Mouse (Mus musculus) 3T3-L1 (cell line): ENCODE results near the gene Smim24.
A peak's percentile ranks its signal among the peaks of the same experiment; 100 is the strongest.

Experiments used
- DNase-seq: peaks from one replicate; pipeline ENCODE4 v3.0.0-alpha.2; 2015; ENCODE audit warnings: low read depth, low spot score

Smim24 gene

GRCm38 (mm10) chr10:81422191-81422590 is 29.3 kb downstream of the Smim24 start:
- no peak for DNase-seq

GRCm38 (mm10) chr10:81422661-81423217 is 29.9 kb downstream of the Smim24 start:
- no peak for DNase-seq

- no peak for DNase-seq
Measured at GRCm38 (mm10) chr10:81423476-81424245, 30.8 kb downstream of the Smim24 start.

- peak; percentile 81 for DNase-seq
Measured at GRCm38 (mm10) chr10:81424246-81425051, 31.6 kb downstream of the Smim24 start.

GRCm38 (mm10) chr10:81425236-81425850 is 32.5 kb downstream of the Smim24 start:
- peak; percentile 88 for DNase-seq

GRCm38 (mm10) chr10:81426081-81426671 is 33.3 kb downstream of the Smim24 start:
- DNase-seq = no peak

- peak; percentile 58 for DNase-seq
Measured at GRCm38 (mm10) chr10:81426897-81427296, 34.0 kb downstream of the Smim24 start.

- no peak for DNase-seq
Measured at GRCm38 (mm10) chr10:81427327-81427726, 34.5 kb downstream of the Smim24 start.

- no peak for DNase-seq
Measured at GRCm38 (mm10) chr10:81427804-81428506, 35.1 kb downstream of the Smim24 start.

- no peak for DNase-seq
Measured at GRCm38 (mm10) chr10:81428507-81428870, 35.6 kb downstream of the Smim24 start.

- no peak for DNase-seq
Measured at GRCm38 (mm10) chr10:81429092-81429491, 36.2 kb downstream of the Smim24 start.

GRCm38 (mm10) chr10:81429605-81430061 is 36.8 kb downstream of the Smim24 start:
- peak; percentile 92 for DNase-seq

GRCm38 (mm10) chr10:81430141-81430830 is 37.4 kb downstream of the Smim24 start:
- DNase-seq = peak; percentile 72

- no peak for DNase-seq
Measured at GRCm38 (mm10) chr10:81430831-81431525, 38.1 kb downstream of the Smim24 start.

GRCm38 (mm10) chr10:81431526-81432168 is 38.8 kb downstream of the Smim24 start:
- peak; percentile 63 for DNase-seq

- no peak for DNase-seq
Measured at GRCm38 (mm10) chr10:81432169-81432867, 39.5 kb downstream of the Smim24 start.

GRCm38 (mm10) chr10:81432868-81433262 is 40.0 kb downstream of the Smim24 start:
- peak; percentile 83 for DNase-seq

GRCm38 (mm10) chr10:81433541-81434289 is 40.9 kb downstream of the Smim24 start:
- no peak for DNase-seq
